Mouse (Mus musculus): Measurements from ENCODE around the gene Tacc2.

Tacc2 gene

DNA sequence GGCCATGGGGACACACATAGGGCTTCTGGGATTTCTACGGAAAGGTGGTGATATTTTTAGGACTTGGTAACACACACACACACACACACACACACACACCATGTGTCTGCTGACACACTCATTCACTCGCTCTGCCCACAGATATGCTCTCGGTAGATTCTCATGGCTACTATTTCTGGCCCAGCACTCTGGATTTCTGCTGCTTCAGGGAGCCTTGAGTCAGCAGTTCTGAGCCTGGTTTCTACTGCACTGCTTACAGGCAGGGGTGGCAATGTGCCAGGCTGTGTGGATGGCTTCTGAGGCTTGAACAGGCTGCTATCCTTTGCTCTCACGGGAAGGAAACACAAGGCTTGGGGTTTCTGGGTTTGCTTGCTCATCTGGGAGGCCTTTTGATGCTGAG lies 104.6 kb downstream of the Tacc2 start:
- DNase-seq (ENCODE audit: low spot score in 2 of 2) = peak in 1 of 2 experiments; percentile 74

DNA sequence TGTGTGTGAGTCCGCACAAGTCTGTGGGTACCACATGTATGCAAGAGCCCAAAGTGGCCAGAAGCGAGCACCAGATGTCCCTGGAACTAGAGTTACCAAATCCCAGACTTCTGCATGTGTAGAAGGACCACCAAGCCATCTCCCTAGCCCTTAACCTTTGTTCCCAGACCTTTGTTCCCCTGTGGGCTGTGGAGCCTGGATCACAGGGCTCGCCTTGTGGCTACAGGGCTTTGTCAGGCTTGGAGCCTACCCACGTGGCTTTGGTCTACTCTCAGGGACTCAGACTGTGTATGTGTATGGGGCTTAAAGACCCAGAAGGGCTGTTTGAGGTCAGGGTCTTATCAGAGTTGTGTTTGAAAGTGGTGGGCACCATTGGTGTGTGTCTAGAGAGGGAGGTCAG lies 111.4 kb downstream of the Tacc2 start:
- DNase-seq (ENCODE audit: low spot score in 2 of 2) = no peak

DNA sequence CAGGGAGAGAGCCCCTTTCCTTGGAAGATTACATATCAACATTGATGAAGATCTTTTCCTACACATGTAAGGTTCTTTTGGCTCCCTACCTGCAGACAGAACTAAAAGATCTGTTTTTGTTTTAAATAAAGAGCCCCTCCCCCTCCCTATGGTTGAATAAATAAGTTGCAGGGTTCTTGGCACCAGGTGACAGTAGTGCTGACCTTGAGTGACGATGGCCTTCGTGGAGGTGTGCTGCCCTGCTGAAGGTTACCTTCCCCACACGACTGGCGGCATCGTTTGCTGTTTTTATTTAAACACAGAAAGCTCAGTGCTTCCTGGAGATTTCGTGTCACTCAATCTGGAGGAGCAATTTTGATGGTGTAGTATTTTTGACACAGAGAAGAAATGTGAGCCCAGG lies 113.6 kb downstream of the Tacc2 start:
- DNase-seq (ENCODE audit: low spot score in 2 of 2) = no peak

DNA sequence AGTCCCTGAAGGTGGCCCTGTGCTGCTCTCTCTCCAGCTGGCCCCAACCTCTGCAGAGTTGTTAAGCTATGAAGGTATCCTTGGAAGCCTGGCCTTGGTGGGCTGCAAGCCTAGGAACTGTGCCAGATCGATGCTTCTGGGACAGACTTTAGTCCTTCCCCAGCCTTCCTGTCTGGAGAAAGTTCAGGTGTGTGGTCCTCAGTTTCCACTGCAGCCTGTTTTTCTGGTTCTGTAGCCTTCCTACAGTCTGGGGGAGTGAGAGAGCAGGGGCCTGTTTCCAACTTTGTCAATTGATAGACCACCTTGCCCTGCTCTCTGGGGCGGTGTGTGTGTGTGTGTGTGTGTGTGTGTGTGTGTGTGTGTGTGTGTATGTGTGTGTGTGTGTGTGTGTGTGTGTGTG lies 114.7 kb downstream of the Tacc2 start:
- no peak for DNase-seq (ENCODE audit: low spot score in 2 of 2)

DNA sequence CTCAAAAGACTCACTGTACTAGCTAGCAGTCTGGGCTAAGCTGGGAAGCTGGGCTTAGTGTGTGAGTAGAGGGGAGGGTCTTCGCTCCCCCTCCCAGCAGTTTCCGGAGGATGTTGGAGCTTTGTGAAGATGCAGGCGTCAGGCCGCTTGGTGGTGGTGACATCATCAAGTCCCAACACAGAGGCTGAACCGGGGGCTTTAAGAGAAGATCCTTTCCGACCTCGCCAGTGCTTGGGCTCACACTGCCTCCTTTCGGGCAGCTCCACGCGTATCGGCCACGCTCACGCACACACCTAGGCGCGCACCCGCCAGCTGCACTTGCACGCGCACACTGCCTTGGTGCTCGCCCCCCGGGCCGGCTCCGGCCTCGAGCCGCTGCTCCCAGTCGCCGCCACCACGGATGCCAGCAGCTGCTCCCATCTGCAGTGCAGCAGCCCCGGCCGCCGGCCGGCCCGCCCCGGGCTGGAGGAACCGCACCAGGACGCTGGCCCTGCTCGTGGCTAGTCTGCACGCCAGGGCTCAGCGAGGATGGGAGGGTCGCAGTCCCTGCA lies 115.2 kb downstream of the Tacc2 start:
- DNase-seq (ENCODE audit: low spot score in 2 of 2) = peak; percentile 37 to 45

DNA sequence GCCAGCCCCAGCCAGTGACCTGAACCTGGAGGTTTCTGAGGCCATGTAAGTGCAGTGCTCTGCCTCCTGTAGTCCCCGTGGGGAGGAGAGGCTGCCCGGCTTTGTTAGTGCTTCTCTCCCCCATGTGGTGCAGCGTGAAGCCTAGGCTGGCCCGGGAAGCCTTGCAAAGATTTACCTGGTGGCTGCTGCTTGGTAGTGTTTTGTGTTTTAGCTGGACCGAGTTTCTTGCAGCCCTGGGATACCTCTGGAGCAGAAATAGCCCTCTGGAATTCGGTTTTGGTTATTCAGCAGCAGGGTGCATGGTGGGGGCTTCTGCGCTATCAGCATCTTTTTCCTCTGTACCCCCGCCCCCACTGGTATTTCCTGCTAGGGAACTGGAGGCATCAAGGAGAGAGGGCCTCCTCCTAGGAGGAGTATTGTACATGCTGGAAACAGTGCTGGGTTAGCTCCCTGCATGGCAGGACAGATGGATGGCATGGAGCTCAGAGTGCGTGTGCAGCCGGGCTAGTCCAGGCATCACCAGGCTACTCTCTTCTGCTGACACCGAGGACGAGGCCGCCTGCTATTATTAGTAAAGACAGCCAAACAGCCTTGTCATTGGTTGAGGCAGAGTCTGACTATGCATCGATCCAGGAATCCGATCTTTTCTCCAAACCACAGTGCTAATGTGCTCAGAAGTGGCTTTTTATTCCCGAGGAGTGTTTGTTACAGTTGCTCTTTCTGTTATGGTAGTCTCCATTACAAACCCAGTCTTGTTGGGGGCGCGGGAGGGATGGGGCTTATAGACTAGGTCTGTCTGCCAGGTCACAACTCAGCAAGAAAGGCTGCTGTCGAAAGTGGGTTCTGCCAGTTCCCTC lies 115.9 kb downstream of the Tacc2 start:
- no peak for DNase-seq (ENCODE audit: low spot score in 2 of 2)

DNA sequence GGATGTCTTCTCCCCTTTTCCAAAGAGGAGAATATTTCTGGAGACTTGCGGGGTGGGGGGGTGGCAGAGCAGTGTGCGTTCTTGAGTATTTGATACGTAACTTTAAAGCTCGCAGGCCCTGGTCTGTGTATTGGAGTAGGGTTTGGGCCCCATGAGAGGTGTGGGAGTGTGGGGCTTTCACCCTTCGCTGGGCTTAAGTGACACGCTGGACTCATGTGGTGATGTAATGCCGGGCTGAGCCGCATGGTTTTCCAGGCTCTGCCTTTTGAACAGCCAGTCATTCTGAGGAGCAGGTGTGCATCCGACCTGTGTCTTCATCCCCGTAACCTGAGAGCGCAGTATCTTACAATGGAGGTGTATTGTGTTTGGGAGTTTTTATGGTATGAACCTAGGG lies 116.6 kb downstream of the Tacc2 start:
- DNase-seq (ENCODE audit: low spot score in 2 of 2) = no peak

DNA sequence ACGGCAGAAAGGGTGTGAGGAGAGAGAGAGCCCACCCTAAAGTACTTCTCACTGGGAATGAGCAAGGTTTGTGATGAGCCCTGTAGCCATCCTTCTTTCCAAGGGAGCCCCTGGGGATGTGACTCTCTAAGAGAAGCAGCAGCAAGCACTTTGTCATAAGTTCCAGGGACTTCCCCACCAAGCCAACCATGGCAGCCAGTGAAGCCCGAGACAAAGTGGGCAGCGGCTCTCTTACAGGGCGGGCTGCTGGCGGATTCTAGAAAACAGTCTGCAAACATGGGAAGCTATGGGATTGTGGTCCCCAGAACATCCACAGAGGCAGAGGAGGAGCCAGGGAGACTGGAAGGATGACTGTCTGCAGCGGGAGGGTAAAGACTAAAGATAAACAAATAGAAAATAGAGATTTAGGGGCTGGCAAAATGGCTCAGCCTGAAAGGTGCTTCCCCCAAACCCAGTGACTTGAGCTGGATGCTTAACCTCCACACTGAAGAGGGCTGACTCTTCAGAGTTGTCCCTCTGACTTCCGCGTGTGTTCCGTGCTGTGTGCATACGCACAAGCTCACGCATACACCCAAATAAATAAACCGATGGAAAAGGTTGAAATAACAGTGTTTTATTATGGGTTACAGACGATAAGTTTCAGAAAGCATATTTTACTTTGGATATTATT lies 118.6 kb downstream of the Tacc2 start:
- no peak for DNase-seq (ENCODE audit: low spot score in 2 of 2)

DNA sequence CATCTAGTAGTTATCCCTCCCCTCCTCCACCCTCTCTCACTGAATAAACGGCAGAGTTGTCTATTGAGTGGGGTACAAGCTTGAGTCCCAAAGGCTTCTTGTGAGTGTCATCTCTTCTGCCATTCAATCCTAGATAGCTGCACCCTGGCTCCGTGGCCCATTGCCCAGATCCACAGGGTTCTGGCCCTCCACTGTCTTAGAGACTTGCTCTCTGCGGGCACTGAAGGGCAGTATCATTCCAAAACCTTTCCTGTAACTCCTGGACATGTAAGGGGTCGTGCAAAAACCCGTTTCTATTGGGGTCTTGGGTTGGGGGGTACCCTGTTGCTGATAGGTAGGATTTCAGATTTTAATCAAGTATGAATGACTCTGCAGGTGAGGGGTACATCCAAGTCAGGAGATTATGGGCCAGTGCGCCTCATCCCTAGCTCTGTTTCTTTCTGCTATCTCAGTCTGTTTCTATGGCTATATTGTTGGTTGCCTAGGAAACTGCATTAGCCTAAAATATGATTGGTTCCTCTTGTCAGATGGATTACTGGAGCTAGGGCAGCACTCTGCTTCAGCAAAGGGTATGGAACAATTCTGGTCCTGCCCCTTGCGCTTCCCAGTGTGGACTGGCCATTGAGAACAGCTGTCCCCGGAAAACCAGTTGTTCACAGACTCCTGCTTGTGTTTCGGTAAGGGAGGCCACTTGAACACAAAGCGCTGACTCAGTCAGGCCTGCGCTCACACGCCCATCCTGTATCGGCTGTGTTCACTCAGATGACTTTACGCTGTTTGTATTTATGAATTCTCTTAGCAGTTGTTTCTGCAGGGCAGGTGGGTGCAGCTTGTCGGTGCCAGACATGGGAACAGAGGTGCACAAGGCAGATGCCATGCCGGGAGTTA lies 119.4 kb downstream of the Tacc2 start:
- DNase-seq (ENCODE audit: low spot score in 2 of 2) = no peak

DNA sequence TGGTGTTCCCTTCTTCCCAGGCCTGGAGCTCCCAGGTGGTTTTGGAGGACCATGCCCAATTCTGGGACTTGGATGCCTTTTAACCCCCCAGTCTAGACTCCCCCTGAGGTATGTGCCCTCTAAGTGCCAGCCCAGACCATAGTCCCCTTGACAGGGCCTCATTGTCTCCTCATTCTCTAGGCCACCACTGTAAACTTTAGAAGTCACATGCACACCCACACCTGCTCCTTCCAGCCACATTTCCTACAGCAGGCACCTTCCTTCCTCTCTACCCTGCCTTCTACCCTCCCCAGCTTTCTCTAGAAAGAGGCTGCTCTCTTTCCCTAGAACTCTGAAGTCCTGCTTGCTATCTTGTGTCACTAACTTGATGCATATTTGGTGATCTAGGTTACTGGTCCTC lies 121.2 kb downstream of the Tacc2 start:
- no peak for DNase-seq (ENCODE audit: low spot score in 2 of 2)

DNA sequence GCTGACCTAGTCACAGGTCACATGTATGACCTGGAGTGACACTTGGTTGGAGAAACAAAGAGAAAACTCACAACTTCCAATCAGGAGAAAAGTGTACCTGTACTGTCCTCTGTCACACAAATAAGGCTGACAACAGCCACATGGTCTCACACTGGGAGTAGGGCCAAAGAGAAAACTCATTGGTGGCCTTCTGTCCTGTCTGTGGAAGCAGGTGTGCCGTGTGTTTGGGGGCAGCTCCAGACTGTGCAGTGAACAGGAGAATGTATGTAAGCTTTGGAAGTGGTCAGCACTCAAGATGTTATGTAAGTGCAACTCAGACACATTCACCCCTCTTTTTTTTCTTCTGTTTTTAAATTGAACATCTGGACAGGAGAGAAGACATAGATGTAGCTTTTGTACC lies 124.1 kb downstream of the Tacc2 start:
- DNase-seq (ENCODE audit: low spot score in 2 of 2) = no peak

DNA sequence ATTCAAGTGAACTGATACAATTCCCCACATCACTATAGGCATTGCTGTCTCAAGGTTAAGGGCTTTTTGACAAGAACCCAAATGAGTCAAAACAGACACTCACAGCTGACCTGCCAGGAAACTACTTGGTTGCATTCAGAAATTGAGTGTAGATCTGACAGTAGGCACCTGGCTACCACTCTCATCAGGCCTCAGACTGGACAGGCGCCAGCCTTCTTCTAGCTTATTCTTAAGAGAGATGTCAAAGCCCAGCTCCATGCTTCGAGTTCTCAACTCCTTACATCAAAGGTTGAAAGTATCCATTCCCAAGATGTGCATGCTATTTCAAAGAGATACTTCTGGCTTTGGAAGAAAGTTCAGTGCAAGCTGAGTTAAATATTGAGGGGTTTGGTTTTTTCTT lies 128.0 kb downstream of the Tacc2 start:
- no peak for DNase-seq (ENCODE audit: low spot score in 2 of 2)

DNA sequence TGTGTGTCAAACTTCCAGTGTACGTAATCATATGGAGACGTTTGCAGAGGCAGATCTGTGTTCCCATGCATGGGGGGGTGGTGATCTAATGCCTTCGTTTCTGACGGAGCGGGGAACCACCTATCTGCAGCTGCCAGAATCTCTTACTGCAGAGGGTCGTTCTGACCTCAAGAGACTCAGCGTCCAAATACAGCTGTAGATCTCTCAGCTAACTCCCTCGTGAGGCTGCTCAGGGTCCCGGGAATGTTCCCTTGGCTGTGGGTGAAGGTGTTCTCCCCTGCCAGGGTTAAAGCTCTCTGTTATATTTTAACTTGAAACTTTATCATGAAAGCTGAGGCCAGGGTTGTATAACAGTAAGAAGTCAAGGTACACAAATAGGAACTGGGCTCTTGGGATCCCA lies 131.7 kb downstream of the Tacc2 start:
- DNase-seq (ENCODE audit: low spot score in 2 of 2) = no peak

DNA sequence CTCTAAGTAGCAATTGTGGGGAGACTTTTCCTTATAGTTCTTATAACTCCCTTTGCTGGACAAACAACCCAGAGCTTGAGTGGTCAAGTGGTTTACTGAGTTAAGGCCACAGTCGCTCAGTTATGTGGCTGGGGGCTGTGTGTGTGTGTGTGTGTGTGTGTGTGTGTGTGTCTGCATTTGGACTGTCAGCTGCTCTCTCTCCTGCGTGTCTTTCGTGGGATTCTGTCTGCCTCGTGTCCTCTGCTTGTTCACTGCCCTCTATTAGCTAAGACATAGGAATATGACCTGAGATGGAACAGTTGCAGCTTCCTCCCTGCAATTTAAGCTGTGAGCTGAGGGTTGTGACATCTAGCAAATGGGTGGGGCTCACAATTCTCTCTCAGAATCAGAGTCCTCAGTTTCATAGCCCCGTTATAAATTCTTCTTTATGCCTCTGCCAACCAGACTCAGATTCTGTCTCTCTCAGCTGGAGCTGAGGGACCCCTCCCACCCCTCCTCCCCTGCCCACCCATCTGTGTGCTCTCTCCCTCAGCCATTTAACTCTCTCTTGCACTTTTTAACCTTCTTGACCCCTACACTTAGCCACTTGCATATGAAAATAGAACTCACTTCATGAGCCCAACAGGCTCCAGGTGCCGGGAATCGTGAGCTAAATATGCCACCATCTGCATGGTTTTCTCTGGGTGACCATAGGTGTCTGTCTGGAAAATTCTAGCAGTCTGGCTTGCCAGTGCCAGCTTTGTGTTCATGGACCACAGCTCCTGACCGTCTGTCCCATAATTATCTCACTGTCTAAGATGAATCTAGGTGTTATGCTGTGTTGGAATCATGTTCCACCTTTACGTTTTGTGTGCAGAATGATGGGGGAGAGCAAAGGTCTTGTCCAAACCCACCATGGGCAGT lies 132.4 kb downstream of the Tacc2 start:
- no peak for DNase-seq (ENCODE audit: low spot score in 2 of 2)

DNA sequence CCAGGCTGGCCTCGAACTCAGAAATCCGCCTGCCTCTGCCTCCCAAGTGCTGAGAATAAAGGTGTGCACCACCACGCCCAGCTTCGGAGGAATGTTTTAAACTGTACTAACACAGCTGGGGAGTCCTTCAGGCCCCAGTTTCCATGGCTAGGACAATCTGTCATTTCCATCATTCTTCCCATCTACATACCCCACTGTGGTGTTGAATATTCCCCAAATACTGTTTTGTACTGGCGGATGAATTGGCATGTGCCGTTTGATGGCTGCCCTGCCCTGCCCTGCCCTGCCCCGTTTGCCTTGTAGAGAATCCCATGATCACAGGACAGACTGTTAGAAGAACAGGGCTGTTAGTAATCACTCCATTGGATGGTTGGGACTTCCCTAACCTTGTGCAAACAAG lies 134.6 kb downstream of the Tacc2 start:
- no peak for DNase-seq (ENCODE audit: low spot score in 2 of 2)

DNA sequence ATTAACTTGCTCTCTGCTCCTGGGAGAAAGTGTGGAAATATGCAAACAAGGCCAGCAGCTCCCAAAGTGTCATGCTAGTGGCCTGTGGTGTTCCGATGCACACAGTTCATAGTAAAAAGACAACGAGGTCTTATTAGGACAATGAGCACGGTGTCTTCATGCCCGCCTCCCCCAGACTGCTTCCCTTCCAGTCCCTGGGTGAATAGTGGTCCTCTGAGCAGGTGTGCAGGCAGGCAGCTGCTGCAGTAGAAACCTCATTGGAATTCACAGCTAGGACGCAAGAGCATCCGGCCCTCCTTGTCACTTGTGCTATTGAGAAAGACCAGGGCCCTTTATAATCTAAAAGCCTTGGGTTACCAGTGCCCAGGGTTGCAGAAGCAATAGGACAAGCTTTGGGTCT lies 136.1 kb downstream of the Tacc2 start:
- DNase-seq (ENCODE audit: low spot score in 2 of 2) = no peak

DNA sequence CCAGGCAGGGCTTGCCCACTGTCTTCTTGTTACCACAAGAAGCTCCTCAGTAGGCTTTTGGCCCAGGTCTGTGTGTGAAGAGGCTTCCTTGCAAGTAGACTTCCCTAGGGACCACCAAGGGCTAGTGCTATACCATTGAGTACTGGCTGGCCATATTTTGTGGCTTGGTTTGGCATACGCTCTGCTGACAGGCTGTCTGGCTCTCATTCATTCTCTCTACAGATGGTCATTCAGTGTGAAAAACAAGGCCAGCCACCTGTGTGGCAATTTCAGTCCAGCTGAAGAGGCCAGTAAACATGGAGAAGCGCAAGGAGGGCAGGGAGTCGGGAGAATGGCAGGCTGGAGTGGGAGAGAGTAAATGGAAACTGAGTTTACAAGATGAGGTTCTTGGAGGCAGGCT lies 138.2 kb downstream of the Tacc2 start:
- no peak for DNase-seq (ENCODE audit: low spot score in 2 of 2)

DNA sequence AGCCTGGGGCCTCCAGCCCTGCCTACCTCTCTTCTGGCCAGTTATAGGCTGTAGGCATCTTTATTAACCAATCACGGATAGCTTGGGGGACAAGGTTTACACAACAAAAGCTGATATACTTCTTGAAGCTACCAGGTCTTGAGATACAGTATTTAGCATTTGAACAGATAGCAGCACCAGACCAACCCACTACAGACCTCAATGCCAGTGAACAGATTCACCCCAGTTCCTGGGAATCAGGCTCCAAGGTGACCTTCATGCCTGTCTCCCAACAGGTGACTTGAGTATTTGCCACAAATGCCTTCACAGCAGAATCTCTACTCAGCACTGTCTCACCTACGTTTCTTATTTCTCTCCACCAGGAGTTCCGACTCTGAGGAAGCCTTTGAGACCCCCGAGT lies 139.1 kb downstream of the Tacc2 start:
- no peak for DNase-seq (ENCODE audit: low spot score in 2 of 2)

DNA sequence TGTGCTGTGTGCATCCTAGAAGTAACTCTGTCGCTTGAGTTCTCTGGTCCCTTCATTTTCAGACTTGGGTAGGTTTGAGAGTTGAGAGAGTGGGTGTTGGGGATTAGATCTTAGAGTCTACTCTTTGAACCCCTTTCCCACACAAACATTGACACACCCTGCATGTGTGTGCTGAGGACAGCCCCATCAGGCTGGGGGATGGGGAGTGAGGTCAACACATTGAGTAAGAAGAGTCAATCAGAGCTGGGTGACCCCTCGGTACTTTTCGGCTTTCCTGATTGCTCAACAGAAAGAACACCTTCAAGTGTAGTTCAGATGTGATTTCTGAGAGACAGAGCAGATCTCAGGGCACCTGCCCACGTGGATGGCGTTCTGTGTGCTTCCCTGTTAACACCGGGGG lies 139.8 kb downstream of the Tacc2 start:
- DNase-seq (ENCODE audit: low spot score in 2 of 2) = no peak

DNA sequence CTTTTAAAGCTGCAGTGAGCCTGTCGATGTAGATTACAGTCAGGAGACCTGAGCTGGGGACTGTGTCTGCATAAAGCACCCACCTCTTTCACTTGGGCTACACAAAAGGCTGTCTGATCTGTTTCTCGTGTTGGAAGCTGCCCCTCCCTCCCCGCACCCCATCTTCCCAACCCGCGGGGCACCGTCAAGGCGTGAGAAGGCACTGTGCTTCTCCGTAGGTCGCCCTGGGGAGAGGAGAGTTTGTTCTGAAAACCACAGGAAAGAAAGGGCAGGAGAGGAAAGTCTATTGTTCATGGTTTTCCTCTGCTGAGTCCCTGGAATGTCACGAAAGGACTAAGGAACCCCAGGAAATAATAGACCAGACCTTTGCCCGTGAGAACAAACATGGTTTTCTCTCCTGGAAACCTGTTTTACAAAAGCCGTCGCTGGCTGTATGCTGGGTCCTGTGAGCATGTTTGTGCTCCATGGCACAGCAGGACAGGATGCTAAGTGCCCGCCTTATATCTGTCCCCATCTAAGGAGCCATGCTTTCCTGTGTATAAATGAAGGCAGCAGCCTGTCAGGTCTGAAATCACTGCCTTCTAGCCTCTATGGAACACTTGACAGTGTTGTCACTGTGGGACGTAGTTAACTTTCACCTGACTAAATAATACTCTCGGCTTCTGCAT lies 142.8 kb downstream of the Tacc2 start:
- DNase-seq (ENCODE audit: low spot score in 2 of 2) = peak in 1 of 2 experiments; percentile 12

Data from heart, adult 9 months (tissue).